Mouse (Mus musculus) lung, embryonic 15.5 days (tissue): ENCODE data around the gene Trp53i11. TPM values are rescaled to one million over a fixed set of nuclear protein-coding genes. Genes with fewer than 3 reads are reported as not detected.

Source experiments
- ATAC-seq: fragments of 200-750 bp; cut with Nextera tagmentation; 2 replicates; pipeline ENCODE4 v1.8.0; 2017; ENCODE audit warnings: moderate number of reproducible peaks, borderline replicate concordance; ENCODE audit not compliant: low FRiP score, low TSS enrichment; ENCODE audit errors: extremely low read depth
- H3K27ac ChIP-seq: fragments of 300-500 bp; sonication (generic); 2 replicates; pipeline ENCODE4 v1.5.1; 2015; ENCODE audit warnings: moderate library complexity, mild to moderate bottlenecking, inconsistent platforms
- H3K27me3 ChIP-seq: fragments of 300-500 bp; sonication (generic); 2 replicates; pipeline ENCODE4 v1.6.1; 2015; ENCODE audit warnings: inconsistent platforms
- H3K36me3 ChIP-seq: fragments of 300-500 bp; sonication (generic); 2 replicates; pipeline ENCODE4 v1.6.1; 2015; ENCODE audit warnings: inconsistent platforms
- H3K4me1 ChIP-seq: fragments of 300-500 bp; sonication (generic); 2 replicates; pipeline ENCODE4 v1.6.1; 2015; ENCODE audit warnings: inconsistent platforms
- H3K4me2 ChIP-seq: fragments of 300-500 bp; sonication (generic); 2 replicates; pipeline ENCODE4 v1.6.1; 2015; ENCODE audit warnings: inconsistent platforms, mild to moderate bottlenecking, moderate library complexity
- H3K4me3 ChIP-seq: fragments of 300-500 bp; sonication (generic); 2 replicates; pipeline ENCODE4 v1.5.1; 2015; ENCODE audit warnings: mild to moderate bottlenecking, inconsistent platforms
- H3K9ac ChIP-seq: fragments of 300-500 bp; sonication (generic); 2 replicates; pipeline ENCODE4 v1.6.1; 2015; ENCODE audit warnings: inconsistent platforms
- H3K9me3 ChIP-seq: fragments of 300-500 bp; sonication (generic); 2 replicates; pipeline ENCODE4 v1.6.1; 2016; ENCODE audit warnings: inconsistent platforms
- WGBS: fragments of 180-500 bp; shearing (Covaris S2); methylation state at CpG from one replicate; pipeline ENCODE4 v1.1.7; 2015; 5-methylcytosine and 5-hydroxymethylcytosine counted together
- polyA plus RNA-seq: library from polyadenylated mRNA; unstranded; fragments of >200 nt; fragmentation: Nextera tagmentation; extraction: Ambion mirVana; gene quantifications from 2 replicates; pipeline ENCODE4 v1.2.1, GENCODE M21; 2015

Trp53i11 gene
- polyA plus RNA-seq, 1 experiment from 2014 or later = 29.7 TPM

DNA sequence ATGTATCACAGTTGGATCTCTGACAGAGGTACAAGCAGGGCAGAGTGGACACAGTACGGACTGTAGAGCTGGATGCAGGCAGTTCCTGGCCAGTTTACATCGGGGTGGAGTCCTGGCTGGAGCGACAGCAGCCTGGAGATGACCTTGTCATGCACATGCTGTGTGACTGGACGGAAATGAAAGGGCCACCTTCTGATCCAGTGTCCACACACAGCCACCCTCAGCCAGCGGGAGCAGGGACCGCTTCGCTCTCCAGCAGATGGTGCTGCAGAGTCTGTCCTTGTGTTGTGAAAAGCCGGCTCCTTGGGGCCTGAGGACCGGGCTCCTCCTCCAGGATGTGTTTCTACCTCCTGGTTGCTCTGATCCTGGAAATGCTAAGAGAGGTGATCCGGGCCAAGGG lies 16.3 kb downstream of the Trp53i11 start:
- no peak overlapping the region for H3K4me3 ChIP-seq
- no peak overlapping the region for H3K4me2 ChIP-seq
- peaks cover 6% of the 10 kb centered on the region; the same call in 1 of the 2 replicates for H3K36me3 ChIP-seq
- 19% methylated on average over 10 of the region's 10 CpGs for WGBS
- H3K9ac ChIP-seq = no peak overlapping the region
- peaks cover 11% of the 10 kb centered on the region; the same call in 1 of the 2 replicates for H3K4me1 ChIP-seq
- H3K27me3 ChIP-seq = no peaks in the 10 kb centered on the region
- ATAC-seq = no peak
- H3K9me3 ChIP-seq = no peaks in the 10 kb centered on the region
- H3K27ac ChIP-seq = no peak overlapping the region

DNA sequence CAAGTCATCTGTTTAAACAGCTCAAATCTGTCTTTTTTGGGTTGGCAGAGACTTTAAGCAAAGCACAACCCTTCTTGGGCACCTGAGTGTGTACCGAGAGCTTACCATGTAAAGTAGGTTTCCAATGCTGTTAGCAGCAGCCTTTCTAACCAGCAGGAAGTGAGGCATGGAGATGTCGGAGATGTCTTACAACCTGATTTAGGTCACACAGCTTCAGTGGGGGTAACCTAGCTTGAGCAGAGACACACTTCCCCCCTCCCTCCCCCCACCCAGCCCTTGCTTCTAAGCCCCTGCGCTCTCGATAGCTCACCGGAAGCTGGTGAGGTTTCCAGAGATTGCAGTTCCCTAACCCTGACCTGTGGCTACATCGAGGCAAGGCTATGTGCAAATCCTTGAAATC lies 17.2 kb downstream of the Trp53i11 start:
- 0 out of 2 replicates have a peak, but pooled peaks cover 5% of the 10 kb centered on the region for H3K4me1 ChIP-seq
- no peaks in the 10 kb centered on the region for H3K27me3 ChIP-seq
- WGBS = 82% methylated on average over 6 of the region's 6 CpGs
- no peak for ATAC-seq
- no peaks in the 10 kb centered on the region for H3K9me3 ChIP-seq
- H3K27ac ChIP-seq = no peak overlapping the region
- H3K9ac ChIP-seq = no peak overlapping the region
- peaks cover 6% of the 10 kb centered on the region; the same call in 1 of the 2 replicates for H3K36me3 ChIP-seq
- H3K4me3 ChIP-seq = no peak overlapping the region
- no peak overlapping the region for H3K4me2 ChIP-seq

DNA sequence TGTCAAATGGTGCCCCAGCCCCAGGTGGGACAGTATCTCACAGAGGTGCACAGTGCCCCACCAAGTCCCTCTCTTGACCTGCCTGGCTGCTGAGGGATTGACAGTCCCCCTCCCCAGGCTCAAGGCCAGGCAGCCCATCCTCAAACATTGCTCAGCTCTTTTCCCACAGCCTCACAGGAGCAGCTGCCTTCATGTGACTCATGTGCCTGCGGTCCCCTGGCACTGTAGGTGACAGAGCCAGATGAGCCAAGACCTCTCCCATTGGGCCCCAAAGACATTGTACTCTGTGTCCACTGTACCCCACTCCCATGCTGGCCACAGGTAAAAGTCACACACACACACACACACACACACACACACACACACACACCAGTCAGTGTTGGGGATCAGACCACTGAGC lies 18.8 kb downstream of the Trp53i11 start:
- Histone ChIP-seq H3K27ac (no peak overlapping the region), H3K9me3 (no peaks in the 10 kb centered on the region), H3K4me3 (no peak overlapping the region), H3K4me1 (no peaks in the 10 kb centered on the region), H3K4me2 (no peak overlapping the region), H3K9ac (no peak overlapping the region), H3K27me3 (no peaks in the 10 kb centered on the region), H3K36me3 (peaks cover 5% of the 10 kb centered on the region; the same call in 1 of the 2 replicates)
- WGBS = 87% methylated on average over 1 of the region's 1 CpGs
- no peak for ATAC-seq

GRCm38 (mm10) chr2:93212386-93212785 lies 25.0 kb downstream of the Trp53i11 start:
- ATAC-seq = no peak
- Histone ChIP-seq H3K4me3 (no peak overlapping the region), H3K9me3 (no peaks in the 10 kb centered on the region), H3K4me1 (peaks cover 15% of the 10 kb centered on the region), H3K27me3 (no peaks in the 10 kb centered on the region), H3K36me3 (no peaks in the 10 kb centered on the region), H3K27ac (no peak overlapping the region), H3K9ac (no peak overlapping the region), H3K4me2 (no peak overlapping the region)
- 79% methylated on average over 2 of the region's 2 CpGs for WGBS

- no peak overlapping the region for H3K4me2 ChIP-seq
- H3K27me3 ChIP-seq = no peaks in the 10 kb centered on the region
- H3K36me3 ChIP-seq = no peaks in the 10 kb centered on the region
- WGBS = 89% methylated on average over 2 of the region's 2 CpGs
- no peaks in the 10 kb centered on the region for H3K9me3 ChIP-seq
- H3K27ac ChIP-seq = no peak overlapping the region
- no peak overlapping the region for H3K9ac ChIP-seq
- H3K4me1 ChIP-seq = peaks cover 20% of the 10 kb centered on the region
- no peak for ATAC-seq
- H3K4me3 ChIP-seq = no peak overlapping the region
Measured at GRCm38 (mm10) chr2:93212865-93213264, 25.5 kb downstream of the Trp53i11 start.

DNA sequence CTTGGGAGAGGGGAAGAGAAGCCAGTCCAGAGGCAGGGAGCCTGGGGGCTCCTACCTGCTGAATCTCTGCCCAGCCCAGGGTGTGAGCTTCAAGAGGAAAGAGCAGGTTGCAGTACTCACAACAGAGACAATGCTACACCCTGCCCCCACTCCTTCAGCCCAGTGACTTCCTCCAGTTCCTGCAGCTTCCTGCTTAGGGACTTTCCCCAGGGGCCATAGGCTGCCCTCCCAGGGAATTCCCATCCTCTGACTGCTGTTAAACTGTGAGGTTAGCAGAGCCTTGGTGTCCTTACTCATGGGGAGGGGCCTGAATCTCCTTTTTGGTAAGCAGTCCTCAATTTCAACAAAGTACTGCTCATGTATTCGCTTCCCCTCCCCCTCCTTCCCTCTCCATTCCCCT lies 26.8 kb downstream of the Trp53i11 start:
- Histone ChIP-seq H3K9me3 (no peaks in the 10 kb centered on the region), H3K4me3 (no peak overlapping the region), H3K27ac (no peak overlapping the region), H3K4me1 (peaks cover 26% of the 10 kb centered on the region), H3K36me3 (no peaks in the 10 kb centered on the region), H3K4me2 (no peak overlapping the region), H3K9ac (no peak overlapping the region), H3K27me3 (no peaks in the 10 kb centered on the region)
- no peak for ATAC-seq
- whole genome bisulfite sequencing = 71% methylated on average over 1 of the region's 1 CpGs

GRCm38 (mm10) chr2:93215790-93216189 lies 28.4 kb downstream of the Trp53i11 start:
- Histone ChIP-seq H3K9me3 (no peaks in the 10 kb centered on the region), H3K9ac (no peak overlapping the region), H3K27me3 (no peaks in the 10 kb centered on the region), H3K27ac (no peak overlapping the region), H3K4me1 (peaks cover 26% of the 10 kb centered on the region), H3K36me3 (no peaks in the 10 kb centered on the region), H3K4me2 (no peak overlapping the region), H3K4me3 (no peak overlapping the region)
- WGBS = 64% methylated on average over 10 of the region's 10 CpGs
- no peak for ATAC-seq

DNA sequence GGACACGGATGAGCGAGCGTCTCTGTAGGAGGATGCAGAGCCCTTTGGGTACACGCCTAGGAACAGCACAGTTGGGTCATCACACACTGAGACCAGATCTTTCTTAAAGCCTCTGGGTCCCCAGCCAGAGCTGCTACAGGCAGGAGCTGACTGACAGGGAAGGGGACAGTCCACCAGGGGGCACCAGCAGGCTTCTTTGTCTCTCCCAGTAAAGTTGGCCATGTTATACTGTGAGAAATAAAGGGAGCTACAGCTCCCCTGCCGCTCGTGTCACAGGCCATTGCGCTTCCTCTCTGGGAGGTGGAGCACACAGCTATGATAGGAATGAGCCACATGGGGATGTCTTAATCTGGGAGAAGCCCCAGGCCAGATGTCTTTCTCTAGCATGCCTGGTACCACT lies 29.7 kb downstream of the Trp53i11 start:
- no peaks in the 10 kb centered on the region for H3K27me3 ChIP-seq
- no peak overlapping the region for H3K4me2 ChIP-seq
- WGBS = 14% methylated on average over 7 of the region's 7 CpGs
- H3K36me3 ChIP-seq = no peaks in the 10 kb centered on the region
- peaks cover 26% of the 10 kb centered on the region for H3K4me1 ChIP-seq
- ATAC-seq = peak; percentile 75
- no peaks in the 10 kb centered on the region for H3K9me3 ChIP-seq
- peak overlapping the region; percentile 30 for H3K27ac ChIP-seq
- H3K9ac ChIP-seq = no peak overlapping the region
- no peak overlapping the region for H3K4me3 ChIP-seq

DNA sequence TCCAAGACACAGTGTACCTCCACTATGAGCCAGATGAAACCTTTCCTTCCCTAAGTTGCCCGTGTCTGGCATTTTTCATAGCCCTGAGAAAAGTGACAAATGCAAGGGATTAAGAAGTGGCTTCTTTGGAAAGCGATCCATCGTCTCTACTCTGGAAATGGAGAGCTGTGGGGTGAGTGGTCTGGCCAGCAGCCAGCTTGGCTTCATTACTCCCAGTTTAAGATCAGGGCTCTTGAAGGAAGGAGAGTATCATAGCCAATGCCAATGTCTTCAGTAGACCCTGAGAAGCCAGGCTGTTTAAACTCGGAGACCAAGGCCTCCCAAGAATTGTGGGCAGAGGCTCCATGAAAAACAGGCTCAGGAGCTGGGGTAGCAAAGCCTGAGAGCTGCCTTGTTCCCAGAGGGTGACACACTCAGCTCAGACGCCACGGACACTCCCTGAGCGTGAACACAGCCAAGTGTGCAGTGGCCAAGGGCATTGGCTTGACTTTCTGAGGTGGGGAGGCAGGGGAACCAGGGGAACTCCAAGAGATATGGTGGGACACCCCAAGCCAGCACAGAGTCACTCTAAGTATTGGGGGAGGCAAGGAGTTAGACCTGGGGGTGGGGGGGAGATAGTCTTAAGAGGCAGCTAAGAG lies 31.1 kb downstream of the Trp53i11 start:
- ATAC-seq = no peak
- peaks cover 31% of the 10 kb centered on the region for H3K4me1 ChIP-seq
- H3K27ac ChIP-seq = no peak overlapping the region
- no peaks in the 10 kb centered on the region for H3K27me3 ChIP-seq
- no peaks in the 10 kb centered on the region for H3K36me3 ChIP-seq
- H3K4me3 ChIP-seq = no peak overlapping the region
- H3K9me3 ChIP-seq = no peaks in the 10 kb centered on the region
- 58% methylated on average over 7 of the region's 7 CpGs for WGBS
- H3K4me2 ChIP-seq = no peak overlapping the region
- H3K9ac ChIP-seq = no peak overlapping the region

DNA sequence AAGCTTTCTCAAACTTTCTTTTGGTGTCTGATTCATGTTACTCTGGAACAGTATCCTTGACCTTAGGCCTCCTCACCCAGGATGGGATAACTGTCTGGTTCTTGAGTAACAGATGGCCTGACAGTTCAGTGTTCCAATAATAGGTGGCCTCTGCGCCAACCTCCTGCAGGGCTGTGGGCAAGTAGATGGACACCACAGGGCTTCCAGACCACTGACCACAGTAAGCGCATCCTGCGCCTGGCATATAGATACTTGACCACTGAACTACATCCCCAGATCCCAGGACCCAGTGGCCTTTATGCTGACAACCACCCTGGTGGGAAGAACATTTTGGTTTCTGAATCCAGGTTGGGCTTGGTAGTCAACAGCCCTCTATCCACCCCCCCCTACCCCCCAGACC lies 32.2 kb downstream of the Trp53i11 start:
- no peak overlapping the region for H3K4me2 ChIP-seq
- H3K4me1 ChIP-seq = peaks cover 29% of the 10 kb centered on the region
- WGBS = 100% methylated on average over 3 of the region's 3 CpGs
- no peak for ATAC-seq
- no peaks in the 10 kb centered on the region for H3K9me3 ChIP-seq
- H3K27ac ChIP-seq = no peak overlapping the region
- no peaks in the 10 kb centered on the region for H3K36me3 ChIP-seq
- H3K4me3 ChIP-seq = no peak overlapping the region
- H3K27me3 ChIP-seq = no peaks in the 10 kb centered on the region
- no peak overlapping the region for H3K9ac ChIP-seq

- Histone ChIP-seq H3K9me3 (no peaks in the 10 kb centered on the region), H3K4me2 (no peak overlapping the region), H3K27me3 (no peaks in the 10 kb centered on the region), H3K4me1 (peaks cover 22% of the 10 kb centered on the region), H3K4me3 (no peak overlapping the region), H3K9ac (no peak overlapping the region), H3K36me3 (no peaks in the 10 kb centered on the region), H3K27ac (no peak overlapping the region)
- 65% methylated on average over 5 of the region's 5 CpGs for WGBS
- no peak for ATAC-seq
Measured at GRCm38 (mm10) chr2:93220447-93220846, 33.1 kb downstream of the Trp53i11 start.

GRCm38 (mm10) chr2:93223463-93223862 lies 36.1 kb downstream of the Trp53i11 start:
- H3K9ac ChIP-seq = no peak overlapping the region
- no peaks in the 10 kb centered on the region for H3K36me3 ChIP-seq
- H3K9me3 ChIP-seq = no peaks in the 10 kb centered on the region
- peaks cover 30% of the 10 kb centered on the region for H3K4me1 ChIP-seq
- no peak for ATAC-seq
- 32% methylated on average over 6 of the region's 6 CpGs for WGBS
- no peak overlapping the region for H3K4me3 ChIP-seq
- no peak overlapping the region for H3K27ac ChIP-seq
- no peak overlapping the region for H3K4me2 ChIP-seq
- H3K27me3 ChIP-seq = no peaks in the 10 kb centered on the region
